In genomic region chr11:54754301-54755147, GRCm38 (mm10) we compare ENCODE assay signal across 9 mouse cellular contexts. TPM values are rescaled to one million over a fixed set of nuclear protein-coding genes. Genes with fewer than 3 reads are reported as not detected.
A peak's percentile ranks its signal among the peaks of the same experiment; 100 is the strongest.
DNase-seq lines count a peak whose midpoint lies in the region; ATAC-seq and TF ChIP-seq lines count a peak whose summit lies in the region.
"Had no signal": no experiment of that assay in that cellular context is flagged by ENCODE, and none has a peak within 500 bp of the region (broad histone marks: within the 10 kb centered on the region; RNA-seq: fewer than 3 reads in every experiment).

No protein-coding gene starts in this region.

- 13% methylated on average over 10 of the region's 10 CpGs for WGBS in forebrain, embryonic 12.5 days
- 37% methylated on average over 10 of the region's 10 CpGs for whole genome bisulfite sequencing in olfactory bulb, adult 2 months
- WGBS in liver, postnatal 0 days (ENCODE audit: insufficient replicate concordance) = 87% methylated on average over 10 of the region's 10 CpGs

- no peaks in the 10 kb centered on the region for H3K27me3 ChIP-seq in forebrain, embryonic 12.5 days
- H3K27me3 ChIP-seq in liver, postnatal 0 days (ENCODE audit: insufficient read depth, low read length) = no peaks in the 10 kb centered on the region
- H3K27me3 ChIP-seq: liver, embryonic 15.5 days had no signal

- H3K9ac ChIP-seq in forebrain, embryonic 12.5 days = 0 out of 2 replicates have a peak overlapping the region, but pooled peaks have one; percentile 4
- H3K9ac ChIP-seq in liver, postnatal 0 days (replicated peaks) = no peak overlapping the region
- H3K9ac ChIP-seq: liver, embryonic 15.5 days had no signal

- ATAC-seq in forebrain, embryonic 12.5 days (ENCODE audit: low FRiP score) = peak; percentile 90
- ATAC-seq in liver, postnatal 0 days = no peak

- no peak for TF ChIP-seq EP300 in liver, postnatal 0 days (IDR thresholded peaks at IDR 0.05; ENCODE audit: low read depth)

- peaks cover 20% of the 10 kb centered on the region for H3K36me3 ChIP-seq in forebrain, embryonic 12.5 days (replicated peaks)
- H3K36me3 ChIP-seq in liver, postnatal 0 days (replicated peaks; ENCODE audit: insufficient read depth, low read length) = peaks cover 14% of the 10 kb centered on the region; the same call in 1 of the 2 replicates

- no peak overlapping the region for H3K4me3 ChIP-seq in forebrain, embryonic 12.5 days (replicated peaks)
- H3K4me3 ChIP-seq in olfactory bulb, adult 2 months (ENCODE audit: insufficient read depth, low read depth, low read length) = no peak overlapping the region
- H3K4me3 ChIP-seq in liver, postnatal 0 days (ENCODE audit: low read depth, low read length) = no peak overlapping the region
- H3K4me3 ChIP-seq: liver, embryonic 15.5 days had no signal

- no peak for TF ChIP-seq CTCF in olfactory bulb, adult 2 months (IDR thresholded peaks at IDR 0.05; ENCODE audit: insufficient read depth, low read depth, low read length)
- TF ChIP-seq CTCF in liver, postnatal 0 days (IDR thresholded peaks at IDR 0.05; ENCODE audit: low read depth) = no peak

- peak overlapping the region; percentile 44 for H3K4me2 ChIP-seq in forebrain, embryonic 12.5 days
- no peak overlapping the region for H3K4me2 ChIP-seq in liver, postnatal 0 days (ENCODE audit: low read depth, low read length)
- H3K4me2 ChIP-seq: liver, embryonic 15.5 days had no signal

- H3K27ac ChIP-seq in forebrain, embryonic 12.5 days = peak overlapping the region; percentile 95
- peak overlapping the region; percentile 87 for H3K27ac ChIP-seq in olfactory bulb, adult 2 months (ENCODE audit: insufficient read depth, low read depth, low read length)
- no peak overlapping the region for H3K27ac ChIP-seq in liver, postnatal 0 days (ENCODE audit: low read depth)
- H3K27ac ChIP-seq: liver, embryonic 15.5 days had no signal

- H3K4me1 ChIP-seq in forebrain, embryonic 12.5 days = peaks cover 52% of the 10 kb centered on the region
- no peaks in the 10 kb centered on the region for H3K4me1 ChIP-seq in olfactory bulb, adult 2 months (ENCODE audit: control insufficient read depth, insufficient read depth, low read length)
- no peaks in the 10 kb centered on the region for H3K4me1 ChIP-seq in liver, postnatal 0 days (ENCODE audit: insufficient read depth)

- TF ChIP-seq POLR2A in olfactory bulb, adult 2 months (IDR thresholded peaks at IDR 0.05; ENCODE audit: insufficient read depth, low read depth, low read length) = no peak

- peak; percentile 9 for DNase-seq in retina, postnatal 1 day
- no peak for DNase-seq in retina, embryonic 14.5 days (ENCODE audit: low spot score)
- peak; percentile 15 to 36 for DNase-seq in layer of hippocampus, postnatal 36 days
- no peak for DNase-seq in adrenal gland, adult 2 months
- no peak for DNase-seq in liver, postnatal 0 days
- no peak for DNase-seq in thymus, postnatal 10 days (ENCODE audit: low spot score in 2 of 2)

- H3K9me3 ChIP-seq in forebrain, embryonic 12.5 days = 0 out of 2 replicates have a peak, but pooled peaks cover 3% of the 10 kb centered on the region
- H3K9me3 ChIP-seq in liver, postnatal 0 days (ENCODE audit: low read length) = no peaks in the 10 kb centered on the region
- H3K9me3 ChIP-seq: liver, embryonic 15.5 days had no signal

RNA-seq across cellular contexts. Expression of gene Cdc42se2, which starts 33.0 kb away (rescaled TPM):
- polyA plus RNA-seq in forebrain, embryonic 12.5 days (2016; fragmentation: Nextera tagmentation; extraction: Ambion mirVana) = 228 and 237 TPM in 2 replicates
- 100 to 1,000 TPM; 141 to 144 TPM for total RNA-seq in layer of hippocampus, postnatal 36 days (2021)
- 199 and 303 TPM in 2 replicates for polyA plus RNA-seq in olfactory bulb, adult 2 months (2012; ENCODE audit: insufficient read depth, insufficient read length, low replicate concordance, missing spikeins)
- 10 to 100 TPM; 16.3 to 24.2 TPM for total RNA-seq in adrenal gland, adult 2 months (2021)
- polyA plus RNA-seq in adrenal gland, adult 2 months (2012; rRNA removed) = 9.8 and 11.6 TPM in 2 replicates
- polyA plus RNA-seq in liver, postnatal 0 days (2015; fragmentation: Nextera tagmentation; extraction: Ambion mirVana) = 13.7 and 15.4 TPM in 2 replicates

Comparison
In these comparisons a context has a peak if more than half of its experiments do, and no peak if none do; other contexts are left out.
1. DNase-seq: peak in retina, postnatal 1 day (single experiment) and layer of hippocampus, postnatal 36 days (2 of 2); none in retina, embryonic 14.5 days (single experiment), adrenal gland, adult 2 months (single experiment), liver, postnatal 0 days (single experiment) and thymus, postnatal 10 days (0 of 2).
2. RNA of gene Cdc42se2, which starts 33.0 kb away (polyA plus RNA-seq): 228 to 237 TPM in forebrain, embryonic 12.5 days and 199 to 303 TPM in olfactory bulb, adult 2 months; 13.7 to 15.4 TPM in liver, postnatal 0 days and 9.8 to 11.6 TPM in adrenal gland, adult 2 months; every median in the first group is over 10 times any median in the second.